Mouse (Mus musculus) ES-Bruce4 (cell line): ENCODE data around the gene Slc27a2.

Experiments used
- CTCF ChIP-seq: IDR thresholded peaks from one replicate; pipeline ENCODE4 v1.8.1; 2011; ENCODE audit warnings: low read depth, low read length
- EP300 ChIP-seq: IDR thresholded peaks from 2 replicates; pipeline ENCODE4 v1.6.1; 2011; ENCODE audit warnings: low read depth, low read length; ENCODE audit not compliant: insufficient read depth
- POLR2A ChIP-seq: IDR thresholded peaks from one replicate; pipeline ENCODE4 v1.8.1; 2011; ENCODE audit warnings: low read length; ENCODE audit not compliant: insufficient read depth

GRCm38 (mm10) chr2:126507477-126507876 is 44.7 kb upstream of the Slc27a2 start:
- TF ChIP-seq CTCF (no peak), EP300 (no peak), POLR2A (no peak)
